Mouse (Mus musculus) gonadal fat pad, adult 2 months (tissue): ENCODE data around the gene Dhrs11. TPM values are rescaled to one million over a fixed set of nuclear protein-coding genes. Genes with fewer than 3 reads are reported as not detected.

Experiments used
- polyA plus RNA-seq: library from polyadenylated mRNA; depleted of rRNA; stranded (reverse); fragments of >200 nt; gene quantifications from 2 replicates; pipeline ENCODE4 v1.2.3, GENCODE M21; 2012; rRNA removed

Gene Dhrs11
- polyA plus RNA-seq, 1 experiment, result 26.3 TPM

Other genes with a start within 250 kb of the Dhrs11 start
- gene Mrm1, start 9.5 kb downstream of the Dhrs11 start, polyA plus RNA-seq, result 8.9 and 10.0 TPM in 2 replicates
- 34.1 and 58.7 TPM in 2 replicates for gene Ggnbp2, start 41.8 kb upstream of the Dhrs11 start, polyA plus RNA-seq
- gene Myo19, start 51.2 kb upstream of the Dhrs11 start, polyA plus RNA-seq, result 10.4 and 16.7 TPM in 2 replicates
- 3.3 and 4.5 TPM in 2 replicates for gene Pigw, start 51.3 kb upstream of the Dhrs11 start, polyA plus RNA-seq
- 11.5 and 17.7 TPM in 2 replicates for gene Znhit3, start 87.4 kb upstream of the Dhrs11 start, polyA plus RNA-seq
- gene Car4, start 128.8 kb upstream of the Dhrs11 start, polyA plus RNA-seq, result 86.5 and 91.9 TPM in 2 replicates